Mouse (Mus musculus) MEL (cell line): ENCODE measurements around the gene Cd55. TPM values are rescaled to one million over a fixed set of nuclear protein-coding genes. Genes with fewer than 3 reads are reported as not detected.
"Not testable (repeated sequence)": the region's sequence is repeated elsewhere in the genome, so short reads cannot be mapped to it uniquely, and the experiment has no call there.

Experiments used
- DNase-seq: peaks from one replicate; pipeline ENCODE4 v3.0.0; 2011; ENCODE audit warnings: low read depth, low spot score
- H3K27ac ChIP-seq: 2 replicates; pipeline ENCODE4 v1.5.1; 2012; ENCODE audit warnings: low read depth, mild to moderate bottlenecking, control low read depth, low read length, moderate library complexity; ENCODE audit not compliant: control insufficient read depth
- H3K27me3 ChIP-seq, 2 experiments: fragments of 150-350 bp in 1 of 2; sonication (generic) in 1 of 2; 2 replicates each; pipeline ENCODE4 v1.6.1; 2012; ENCODE audit warnings: low read length in 2 of 2, mild to moderate bottlenecking in 2 of 2, improper control_type of control experiment in 1 of 2, moderate library complexity in 1 of 2; ENCODE audit not compliant: insufficient read depth in 2 of 2, control insufficient read depth in 1 of 2
- H3K36me3 ChIP-seq, 2 experiments: 2 replicates each; pipeline ENCODE4 v1.6.1; 2012 to 2014; ENCODE audit warnings: low read length in 2 of 2, improper control_type of control experiment in 1 of 2, inconsistent platforms in 1 of 2, mild to moderate bottlenecking in 1 of 2; ENCODE audit not compliant: insufficient read depth in 2 of 2, control insufficient read depth in 1 of 2
- H3K4me1 ChIP-seq, 2 experiments: fragments of 150-350 bp in 1 of 2; sonication (generic) in 1 of 2; 2 replicates each; pipeline ENCODE4 v1.6.1; 2012; ENCODE audit warnings: low read length in 2 of 2, improper control_type of control experiment in 1 of 2, mild to moderate bottlenecking in 1 of 2; ENCODE audit not compliant: insufficient read depth in 2 of 2, control insufficient read depth in 1 of 2
- H3K4me3 ChIP-seq, 2 experiments: fragments of 150-350 bp in 1 of 2; sonication (generic) in 1 of 2; 2 replicates each; pipeline ENCODE4 v1.5.1; 2012; ENCODE audit warnings: low read depth in 2 of 2, low read length in 2 of 2, mild to moderate bottlenecking in 2 of 2, moderate library complexity in 2 of 2, control low read depth in 1 of 2, improper control_type of control experiment in 1 of 2; ENCODE audit not compliant: control insufficient read depth in 1 of 2, insufficient read depth in 1 of 2
- H3K79me2 ChIP-seq: 2 replicates; pipeline ENCODE4 v1.6.1; 2012; ENCODE audit warnings: mild to moderate bottlenecking, low read length, moderate library complexity; ENCODE audit not compliant: control insufficient read depth, poor library complexity, insufficient read depth
- H3K9ac ChIP-seq: 2 replicates; pipeline ENCODE4 v1.6.1; 2012; ENCODE audit warnings: low read depth, mild to moderate bottlenecking, control low read depth, low read length, moderate library complexity; ENCODE audit not compliant: control insufficient read depth, poor library complexity, severe bottlenecking
- H3K9me3 ChIP-seq: fragments of 150-350 bp; sonication (generic); replicated peaks from 2 replicates; pipeline ENCODE4 v1.6.1; 2012; ENCODE audit warnings: mild to moderate bottlenecking, low read length, improper control_type of control experiment, moderate library complexity; ENCODE audit not compliant: insufficient read depth
- BHLHE40 ChIP-seq: IDR thresholded peaks from 2 replicates; pipeline ENCODE4 v1.6.1; 2012; ENCODE audit warnings: low read depth, mild to moderate bottlenecking, inconsistent platforms, low read length, improper control_type of control experiment, borderline replicate concordance
- CHD1 ChIP-seq: IDR thresholded peaks from 2 replicates; pipeline ENCODE4 v1.6.1; 2012; ENCODE audit warnings: low read depth, mild to moderate bottlenecking, inconsistent platforms, low read length, improper control_type of control experiment
- EP300 ChIP-seq, 2 experiments: IDR thresholded peaks; 2 replicates each; pipeline ENCODE4 v1.6.1; 2011; ENCODE audit warnings: improper control_type of control experiment in 2 of 2, low read length in 2 of 2, low read depth in 1 of 2, mild to moderate bottlenecking in 1 of 2
- ETS1 ChIP-seq: IDR thresholded peaks from 2 replicates; pipeline ENCODE4 v1.6.1; 2012; ENCODE audit warnings: low read depth, mild to moderate bottlenecking, inconsistent platforms, low read length, improper control_type of control experiment, moderate library complexity
- GATA1 ChIP-seq: IDR thresholded peaks from 2 replicates; pipeline ENCODE4 v1.6.1; 2011; ENCODE audit warnings: low read depth, low read length, improper control_type of control experiment
- HCFC1 ChIP-seq: IDR thresholded peaks from 2 replicates; pipeline ENCODE4 v1.6.1; 2012; ENCODE audit warnings: low read depth, mild to moderate bottlenecking, inconsistent platforms, low read length, improper control_type of control experiment, moderate library complexity
- MAX ChIP-seq: IDR thresholded peaks from 2 replicates; pipeline ENCODE4 v1.6.1; 2011; ENCODE audit warnings: low read length, improper control_type of control experiment
- POLR2AphosphoS2 ChIP-seq: IDR thresholded peaks from 2 replicates; pipeline ENCODE4 v1.6.1; 2011; ENCODE audit warnings: low read length, improper control_type of control experiment
- POLR2AphosphoS5 ChIP-seq: IDR thresholded peaks from 2 replicates; pipeline ENCODE4 v1.6.1; 2012; ENCODE audit warnings: low read depth, borderline replicate concordance, mild to moderate bottlenecking, inconsistent platforms, low read length, moderate library complexity, mixed read lengths
- RCOR1 ChIP-seq: IDR thresholded peaks from 2 replicates; pipeline ENCODE4 v1.6.1; 2012; ENCODE audit warnings: low read depth, mild to moderate bottlenecking, inconsistent platforms, low read length, improper control_type of control experiment
- TAL1 ChIP-seq: IDR thresholded peaks from 2 replicates; pipeline ENCODE4 v1.6.1; 2012; ENCODE audit warnings: mild to moderate bottlenecking, inconsistent platforms, low read length, moderate library complexity, mixed read lengths
- polyA plus RNA-seq, 2 experiments: library from polyadenylated mRNA; stranded (reverse) in 1 of 2; unstranded in 1 of 2; fragments of >175 nt in 1 of 2; fragments of >200 nt in 1 of 2; gene quantifications; 2 replicates each; pipeline versions ENCODE4 v1.2.1 to v1.2.4; 2012; ENCODE audit warnings: low replicate concordance in 2 of 2, low read depth in 1 of 2; ENCODE audit not compliant: insufficient read length in 2 of 2, insufficient read depth in 1 of 2, missing spikeins in 1 of 2
- total RNA-seq: library from RNA; depleted of rRNA; stranded (reverse); fragments of 300-350 nt; gene quantifications from 2 replicates; pipeline ENCODE4 v1.2.3, GENCODE M21; 2012

Gene Cd55
- total and polyA plus RNA-seq, 3 experiments = 12.8 to 20.2 TPM; not detected in 1

- TF ChIP-seq RCOR1 (no peak), MAX (no peak), POLR2AphosphoS2 (no peak), CHD1 (no peak)
Measured at GRCm38 (mm10) chr1:130455111-130455510, 7.4 kb downstream of the Cd55 start (continued).

- H3K27me3 ChIP-seq, H3K27ac ChIP-seq, H3K4me3 ChIP-seq, H3K36me3 ChIP-seq, H3K4me1 ChIP-seq, DNase-seq, H3K9me3 ChIP-seq, H3K79me2 ChIP-seq, H3K9ac ChIP-seq: not testable (repeated sequence)
Measured at GRCm38 (mm10) chr1:130442930-130443329, 19.6 kb downstream of the Cd55 start.

DNA sequence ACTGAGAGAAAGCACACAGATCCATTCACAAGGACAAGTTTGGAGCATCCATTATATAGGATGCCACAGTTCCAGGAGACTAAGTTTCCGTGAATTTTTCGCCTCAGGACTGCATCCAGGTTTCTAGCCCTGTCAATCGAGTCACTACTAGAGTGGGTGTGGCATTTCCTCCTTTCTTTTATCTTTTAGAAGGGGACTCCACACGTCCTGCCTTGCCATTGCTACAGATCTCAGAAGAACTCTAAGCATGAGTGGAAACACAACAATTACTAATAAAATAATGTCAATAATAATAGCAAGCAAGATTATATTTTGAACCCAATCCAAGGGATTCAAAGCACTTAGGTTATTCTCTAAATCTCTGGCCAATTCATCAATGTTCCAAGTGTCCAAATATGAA, 31.6 kb downstream of the Cd55 start:
- H3K9me3 ChIP-seq = no peaks in the 10 kb centered on the region
- peaks cover 0 to 25% of the 10 kb centered on the region in 2 experiments; a peak in 2 of 4 replicates for H3K36me3 ChIP-seq
- no peak overlapping the region for H3K9ac ChIP-seq
- peak; percentile 61 for DNase-seq
- H3K27me3 ChIP-seq = no peaks in the 10 kb centered on the region
- no peaks in the 10 kb centered on the region for H3K79me2 ChIP-seq
- TF ChIP-seq HCFC1 = no peak
- TF ChIP-seq BHLHE40 = no peak
- TF ChIP-seq TAL1 = no peak
- peak; percentile 47 for TF ChIP-seq GATA1
- TF ChIP-seq POLR2AphosphoS5 = no peak
- TF ChIP-seq EP300 (IDR thresholded peaks at IDR 0.05; ENCODE audit: low read depth in 1 of 2, low read length in 2 of 2) = peak; percentile 60 to 72
- H3K27ac ChIP-seq = peak overlapping the region; percentile 39; the same call in 1 of the 2 replicates
- H3K4me1 ChIP-seq = peaks cover 11 to 21% of the 10 kb centered on the region in 2 experiments
- no peak overlapping the region for H3K4me3 ChIP-seq

GRCm38 (mm10) chr1:130428667-130429066, 33.9 kb downstream of the Cd55 start:
- H3K79me2 ChIP-seq, H3K9ac ChIP-seq, H3K9me3 ChIP-seq, H3K27ac ChIP-seq, H3K4me3 ChIP-seq, H3K27me3 ChIP-seq: not testable (repeated sequence)
- Histone ChIP-seq H3K4me1 (peaks cover 11 to 18% of the 10 kb centered on the region in 2 experiments), H3K36me3 (peaks cover 0 to 23% of the 10 kb centered on the region in 2 experiments; a peak in 2 of 4 replicates)
- TF ChIP-seq EP300 (IDR thresholded peaks at IDR 0.05; ENCODE audit: low read depth in 1 of 2, low read length in 2 of 2) (peak; percentile 35 to 68; a peak in 3 of 4 replicates), GATA1 (0 out of 2 replicates have a peak, but pooled peaks have one; percentile 29), ETS1 (peak; percentile 28; the same call in 1 of the 2 replicates)
- DNase-seq = peak; percentile 52

DNA sequence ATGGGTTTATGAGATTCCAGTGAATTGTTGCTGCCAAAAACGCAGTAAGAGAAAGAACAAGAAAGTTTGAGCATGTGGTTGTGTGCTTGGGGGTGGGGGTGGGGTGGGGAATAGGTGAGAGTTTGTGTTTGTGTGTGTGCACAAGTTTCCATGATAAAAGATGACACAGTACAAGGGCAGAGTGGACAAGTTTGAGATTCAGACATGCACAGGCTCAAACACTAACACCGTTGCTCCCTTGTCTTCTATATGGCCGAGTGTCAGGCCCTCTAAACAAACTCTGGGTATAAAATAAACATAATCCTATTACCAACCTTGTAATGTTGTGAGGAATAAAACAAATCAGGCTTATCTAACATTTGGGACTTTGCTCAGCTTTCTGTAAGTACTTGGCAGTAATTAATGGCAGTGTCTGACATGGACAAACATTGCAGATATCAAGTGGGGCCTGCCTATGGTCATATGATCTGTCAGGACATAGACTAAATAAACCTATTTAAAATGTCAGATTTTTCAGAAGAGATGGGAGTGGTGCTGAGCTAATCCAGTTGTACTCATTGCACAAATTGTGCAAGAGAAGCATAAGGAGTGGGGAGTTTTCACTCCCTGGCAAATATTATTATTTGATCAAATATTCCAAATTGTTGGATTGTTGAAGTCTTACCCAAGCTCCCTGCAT, 35.2 kb downstream of the Cd55 start:
- not testable (repeated sequence) for DNase-seq, H3K27ac ChIP-seq, H3K79me2 ChIP-seq, H3K27me3 ChIP-seq, H3K9ac ChIP-seq, H3K9me3 ChIP-seq, H3K4me3 ChIP-seq
- Histone ChIP-seq H3K4me1 (peaks cover 11 to 24% of the 10 kb centered on the region in 2 experiments), H3K36me3 (peaks cover 0 to 23% of the 10 kb centered on the region in 2 experiments; a peak in 2 of 4 replicates)
